In the genomic region with DNA sequence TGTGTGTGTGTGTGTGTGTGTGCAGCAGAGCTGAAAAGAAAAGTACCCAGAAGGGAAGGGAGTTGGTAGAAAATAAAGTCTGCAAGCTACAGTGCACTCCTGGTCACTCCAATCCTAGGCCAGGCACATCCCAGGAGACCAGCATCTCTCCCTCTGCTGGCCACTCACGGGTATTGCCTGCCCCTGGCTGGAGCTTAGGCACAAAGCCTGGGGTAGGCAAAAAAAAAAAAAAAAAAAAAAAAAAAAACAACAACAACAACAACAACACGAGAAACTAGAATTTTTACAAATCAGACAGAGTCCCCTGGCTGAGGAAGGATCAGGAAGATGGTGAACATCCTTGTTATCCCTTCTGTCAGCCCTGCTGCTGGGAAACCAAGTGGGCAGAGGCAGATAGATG, we compare ENCODE assay signal across 10 mouse cellular contexts. TPM values are rescaled to one million over a fixed set of nuclear protein-coding genes. Genes with fewer than 3 reads are reported as not detected.
DNase-seq lines count a peak whose midpoint lies in the region; ATAC-seq and TF ChIP-seq lines count a peak whose summit lies in the region.
"Had no signal": no experiment of that assay in that cellular context is flagged by ENCODE, and none has a peak within 500 bp of the region (broad histone marks: within the 10 kb centered on the region; RNA-seq: fewer than 3 reads in every experiment).

No protein-coding gene starts in this region.

- H3K79me3 ChIP-seq in C2C12 (ENCODE audit: low read depth) = no peaks in the 10 kb centered on the region

- H3ac ChIP-seq in C2C12 (ENCODE audit: control insufficient read depth, insufficient read length, low read depth) = no peak overlapping the region

- H3K4me2 ChIP-seq in hindbrain, embryonic 16.5 days (ENCODE audit: low read length) = no peak overlapping the region
- no peak overlapping the region for H3K4me2 ChIP-seq in liver, embryonic 13.5 days
- H3K4me2 ChIP-seq: neural tube, embryonic 12.5 days had no signal

- peak; percentile 70 for DNase-seq in hindbrain, embryonic 10.5 days (ENCODE audit: low spot score)
- DNase-seq in ZHBTc4 (ENCODE audit: low read depth, low spot score) = peak; percentile 69
- peak; percentile 48 to 66 for DNase-seq in heart, postnatal 14 days
- DNase-seq in liver, embryonic 13.5 days = no peak
- peak; percentile 38 for DNase-seq in retina, postnatal 7 days (ENCODE audit: low read depth, low spot score)
- DNase-seq in left cerebral cortex, postnatal 25 days (ENCODE audit: low spot score in 2 of 2) = no peak

- no peaks in the 10 kb centered on the region; the same call in 1 of the 2 replicates for H3K36me3 ChIP-seq in hindbrain, embryonic 10.5 days
- no peaks in the 10 kb centered on the region for H3K36me3 ChIP-seq in hindbrain, embryonic 16.5 days (ENCODE audit: control insufficient read depth, insufficient read depth, low read length)
- H3K36me3 ChIP-seq in C2C12 (ENCODE audit: control insufficient read depth, insufficient read depth) = no peaks in the 10 kb centered on the region
- no peaks in the 10 kb centered on the region for H3K36me3 ChIP-seq in liver, embryonic 13.5 days
- H3K36me3 ChIP-seq: neural tube, embryonic 12.5 days had no signal

- no peak overlapping the region for H3K9ac ChIP-seq in hindbrain, embryonic 16.5 days (ENCODE audit: low read depth, low read length)
- H3K9ac ChIP-seq in liver, embryonic 13.5 days = no peak overlapping the region
- H3K9ac ChIP-seq: neural tube, embryonic 12.5 days had no signal

- peak; percentile 37 for TF ChIP-seq CTCF in C2C12 (IDR thresholded peaks at IDR 0.05; ENCODE audit: control insufficient read depth, insufficient read depth, insufficient read length)

- 0 out of 2 replicates have a peak overlapping the region, but pooled peaks have one; percentile 17 for H3K27ac ChIP-seq in hindbrain, embryonic 10.5 days
- no peak overlapping the region for H3K27ac ChIP-seq in hindbrain, embryonic 16.5 days (ENCODE audit: low read depth, low read length)
- 0 out of 2 replicates have a peak overlapping the region, but pooled peaks have one; percentile 9 for H3K27ac ChIP-seq in liver, embryonic 13.5 days
- H3K27ac ChIP-seq: neural tube, embryonic 12.5 days had no signal

- H3K4me1 ChIP-seq in hindbrain, embryonic 10.5 days (replicated peaks) = peaks cover 37% of the 10 kb centered on the region
- H3K4me1 ChIP-seq in hindbrain, embryonic 16.5 days (ENCODE audit: control insufficient read depth, insufficient read depth, low read depth, low read length) = no peaks in the 10 kb centered on the region
- H3K4me1 ChIP-seq in liver, embryonic 13.5 days (replicated peaks) = peaks cover 28% of the 10 kb centered on the region
- H3K4me1 ChIP-seq: neural tube, embryonic 12.5 days had no signal

- no peak overlapping the region for H3K4me3 ChIP-seq in hindbrain, embryonic 10.5 days
- H3K4me3 ChIP-seq in hindbrain, embryonic 16.5 days (ENCODE audit: low read length) = no peak overlapping the region
- no peak overlapping the region for H3K4me3 ChIP-seq in C2C12 (ENCODE audit: insufficient read depth, poor library complexity, severe bottlenecking)
- no peak overlapping the region for H3K4me3 ChIP-seq in liver, embryonic 13.5 days (replicated peaks)
- H3K4me3 ChIP-seq: erythroblast, embryonic 14.5 days; neural tube, embryonic 12.5 days had no signal

- 22% methylated on average over 2 of the region's 2 CpGs for WGBS in hindbrain, embryonic 10.5 days
- 6% methylated on average over 2 of the region's 2 CpGs for WGBS in hindbrain, embryonic 16.5 days
- 0% methylated on average over 2 of the region's 2 CpGs for WGBS in liver, embryonic 13.5 days (ENCODE audit: insufficient replicate concordance)

- no peaks in the 10 kb centered on the region for H3K79me2 ChIP-seq in C2C12 (ENCODE audit: control insufficient read depth, insufficient read depth)

- intact Hi-C loops in heart, postnatal 14 days (cut with DNase I) = loop anchor here (2.0 kb wide), 1 partner anchor 79 kb away; no protein-coding TSS in a partner anchor
- intact Hi-C loops in left cerebral cortex, postnatal 25 days (cut with DNase I) = no loop called here

- no peaks in the 10 kb centered on the region for H3K9me3 ChIP-seq in hindbrain, embryonic 10.5 days
- H3K9me3 ChIP-seq in hindbrain, embryonic 16.5 days (ENCODE audit: control insufficient read depth, low read length) = no peaks in the 10 kb centered on the region
- H3K9me3 ChIP-seq in liver, embryonic 13.5 days (replicated peaks) = no peaks in the 10 kb centered on the region
- H3K9me3 ChIP-seq: neural tube, embryonic 12.5 days had no signal

- ATAC-seq in hindbrain, embryonic 16.5 days = no peak
- no peak for ATAC-seq in liver, embryonic 13.5 days (ENCODE audit: low read depth)

- H3K27me3 ChIP-seq in hindbrain, embryonic 10.5 days (ENCODE audit: insufficient read depth, poor library complexity, severe bottlenecking) = no peaks in the 10 kb centered on the region
- H3K27me3 ChIP-seq in hindbrain, embryonic 16.5 days (replicated peaks; ENCODE audit: control insufficient read depth, insufficient read depth, low read length) = no peaks in the 10 kb centered on the region
- no peaks in the 10 kb centered on the region for H3K27me3 ChIP-seq in C2C12 (ENCODE audit: control insufficient read depth, insufficient read depth, insufficient read length)
- H3K27me3 ChIP-seq in liver, embryonic 13.5 days = no peaks in the 10 kb centered on the region
- H3K27me3 ChIP-seq: neural tube, embryonic 12.5 days had no signal

TF ChIP-seq in C2C12, 6 proteins besides CTCF, POLR2A, EP300 and RAD21:
- TF ChIP-seq MYOG (IDR thresholded peaks at IDR 0.05; ENCODE audit: control insufficient read depth, extremely low read depth, insufficient read length) (no peak), CEBPB (IDR thresholded peaks at IDR 0.05; ENCODE audit: low read depth) (no peak), FOSL1 (IDR thresholded peaks at IDR 0.05; ENCODE audit: insufficient read depth, low read length, poor library complexity, severe bottlenecking) (no peak)
TF ChIP-seq in C2C12: peak in this region for 0.

RNA-seq across cellular contexts. Expression of a gene that starts 9.0 kb away (rescaled TPM):
- polyA plus RNA-seq in hindbrain, embryonic 10.5 days (2016; fragmentation: Nextera tagmentation; extraction: Ambion mirVana) = 21.2 and 31.5 TPM in 2 replicates
- polyA plus RNA-seq in hindbrain, embryonic 16.5 days (2015; fragmentation: Nextera tagmentation; extraction: Ambion mirVana) = 0.80 and 1.3 TPM in 2 replicates
- 0.77 TPM for polyA plus RNA-seq in C2C12 (2012; fragmentation: generic; extraction: Trizol)
- not detected for total RNA-seq in heart, postnatal 14 days (2021)
- 35.9 and 37.5 TPM in 2 replicates for polyA plus RNA-seq in liver, embryonic 13.5 days (2015; fragmentation: Nextera tagmentation; extraction: Ambion mirVana)
- not detected for total RNA-seq in left cerebral cortex, postnatal 25 days (2021)
- polyA plus RNA-seq: erythroblast, embryonic 14.5 days had no signal

RNA-seq across cellular contexts. Expression of a gene that starts 37.8 kb away (rescaled TPM):
- 32.9 and 65.5 TPM in 2 replicates for polyA plus RNA-seq in hindbrain, embryonic 10.5 days (2016; fragmentation: Nextera tagmentation; extraction: Ambion mirVana)
- 127 and 137 TPM in 2 replicates for polyA plus RNA-seq in hindbrain, embryonic 16.5 days (2015; fragmentation: Nextera tagmentation; extraction: Ambion mirVana)
- polyA plus RNA-seq in C2C12 (2012; fragmentation: generic; extraction: Trizol) = 39.2 TPM
- 1 to 10 TPM; 3.0 to 4.3 TPM for total RNA-seq in heart, postnatal 14 days (2021)
- polyA plus RNA-seq in liver, embryonic 13.5 days (2015; fragmentation: Nextera tagmentation; extraction: Ambion mirVana) = 0.10 TPM in 2 replicates
- 100 to 1,000 TPM; 135 to 137 TPM for total RNA-seq in left cerebral cortex, postnatal 25 days (2021)
- polyA plus RNA-seq: erythroblast, embryonic 14.5 days had no signal

RNA-seq across cellular contexts. Expression of a gene that starts 46.9 kb away (rescaled TPM):
- 13.1 and 15.0 TPM in 2 replicates for polyA plus RNA-seq in hindbrain, embryonic 10.5 days (2016; fragmentation: Nextera tagmentation; extraction: Ambion mirVana)
- polyA plus RNA-seq in hindbrain, embryonic 16.5 days (2015; fragmentation: Nextera tagmentation; extraction: Ambion mirVana) = 23.7 and 24.9 TPM in 2 replicates
- 3.0 TPM for polyA plus RNA-seq in C2C12 (2012; fragmentation: generic; extraction: Trizol)
- total RNA-seq in heart, postnatal 14 days (2021) = 100 to 1,000 TPM; 256 to 300 TPM
- 71.1 and 73.4 TPM in 2 replicates for polyA plus RNA-seq in liver, embryonic 13.5 days (2015; fragmentation: Nextera tagmentation; extraction: Ambion mirVana)
- total RNA-seq in left cerebral cortex, postnatal 25 days (2021) = 10 to 100 TPM; 67.5 to 72.6 TPM

Comparison
In these comparisons a context has a peak if more than half of its experiments do, and no peak if none do; other contexts are left out.
1. DNase-seq: peak in hindbrain, embryonic 10.5 days (single experiment), ZHBTc4 (single experiment), heart, postnatal 14 days (2 of 2) and retina, postnatal 7 days (single experiment); none in liver, embryonic 13.5 days (single experiment) and left cerebral cortex, postnatal 25 days (0 of 2).
2. RNA of a gene that starts 37.8 kb away (polyA plus RNA-seq): 127 to 137 TPM in hindbrain, embryonic 16.5 days, 32.9 to 65.5 TPM in hindbrain, embryonic 10.5 days and 39.2 TPM in C2C12 (single experiment); 0.10 TPM in liver, embryonic 13.5 days; every median in the first group is over 10 times any median in the second.